Mouse (Mus musculus) thymus, adult 2 months (tissue): ENCODE data around the gene Uba3.

ENCODE experiments used
- CTCF ChIP-seq: fragments of 200-500 bp; IDR thresholded peaks from 2 replicates; pipeline ENCODE4 v1.5.1; 2012; ENCODE audit warnings: mild to moderate bottlenecking, control low read depth, low read length, moderate library complexity, borderline replicate concordance; ENCODE audit not compliant: control insufficient read depth, poor library complexity, insufficient read depth; ENCODE audit errors: extremely low read depth
- POLR2A ChIP-seq: fragments of 200-500 bp; IDR thresholded peaks from 2 replicates; pipeline ENCODE4 v1.6.1; 2012; ENCODE audit warnings: mild to moderate bottlenecking, low read length, control low read depth, moderate library complexity; ENCODE audit not compliant: control insufficient read depth, poor library complexity, insufficient read depth; ENCODE audit errors: extremely low read depth

- TF ChIP-seq POLR2A (peak; percentile 84), CTCF (0 out of 2 replicates have a peak, but pooled peaks have one; percentile 21)
Measured at GRCm38 (mm10) chr6:97205439-97205885, at the start of gene Uba3.
